8 mouse cellular contexts compared by ENCODE assay signal in genomic region chr14:121034973-121035662, GRCm38 (mm10). TPM values are rescaled to one million over a fixed set of nuclear protein-coding genes. Genes with fewer than 3 reads are reported as not detected.
A peak's percentile ranks its signal among the peaks of the same experiment; 100 is the strongest.
DNase-seq lines count a peak whose midpoint lies in the region; ATAC-seq and TF ChIP-seq lines count a peak whose summit lies in the region.

Gene Farp1 (plus strand): TSS chr14:121035200.

- H3K4me3 ChIP-seq in hindbrain, postnatal 0 days (ENCODE audit: low read length) = peak within 1 kb of the TSS; percentile 73
- peak within 1 kb of the TSS; percentile 85 for H3K4me3 ChIP-seq in megakaryocyte, embryonic 14.5 days (replicated peaks)

- no peaks in the 10 kb centered on the region for H3K36me3 ChIP-seq in hindbrain, postnatal 0 days (ENCODE audit: insufficient read depth, low read length)
- no peaks in the 10 kb centered on the region for H3K36me3 ChIP-seq in megakaryocyte, embryonic 14.5 days (replicated peaks; ENCODE audit: low read length)

- peak; percentile 86 for DNase-seq in ZHBTc4 (ENCODE audit: low read depth, low spot score)
- DNase-seq in cerebellum, postnatal 4 days (ENCODE audit: low spot score in 2 of 2) = peak; percentile 76 to 84
- DNase-seq in gastrocnemius, postnatal 10 days = peak; percentile 84
- DNase-seq in hindbrain, postnatal 0 days (ENCODE audit: low spot score) = peak; percentile 88
- DNase-seq in left cerebral cortex, adult 8-10 months (ENCODE audit: low spot score in 2 of 2) = peak; percentile 55 to 71
- peak; percentile 78 for DNase-seq in right cerebral cortex, postnatal 10 days (ENCODE audit: low spot score in 2 of 2)
- peak; percentile 79 to 87 for DNase-seq in urinary bladder, postnatal 36 days (ENCODE audit: low spot score in 2 of 2)

- 3% methylated on average over 51 of the region's 61 CpGs for WGBS in hindbrain, postnatal 0 days

- H3K4me1 ChIP-seq in hindbrain, postnatal 0 days (ENCODE audit: insufficient read depth, low read length) = peaks cover 16% of the 10 kb centered on the region
- peaks cover 15% of the 10 kb centered on the region for H3K4me1 ChIP-seq in megakaryocyte, embryonic 14.5 days

- H3K27me3 ChIP-seq in hindbrain, postnatal 0 days (ENCODE audit: insufficient read depth, low read length) = no peaks in the 10 kb centered on the region
- H3K27me3 ChIP-seq in megakaryocyte, embryonic 14.5 days (replicated peaks) = peaks cover 71% of the 10 kb centered on the region

- H3K4me2 ChIP-seq in hindbrain, postnatal 0 days (ENCODE audit: low read depth, low read length) = peak within 1 kb of the TSS; percentile 92

- peak; percentile 46 for TF ChIP-seq CTCF in hindbrain, postnatal 0 days (IDR thresholded peaks at IDR 0.05; ENCODE audit: low read depth)

- H3K27ac ChIP-seq in hindbrain, postnatal 0 days = peak within 1 kb of the TSS; percentile 89

- H3K9me3 ChIP-seq in hindbrain, postnatal 0 days (ENCODE audit: low read length) = no peaks in the 10 kb centered on the region
- peaks cover 24% of the 10 kb centered on the region for H3K9me3 ChIP-seq in megakaryocyte, embryonic 14.5 days

- peak; percentile 94 for ATAC-seq in hindbrain, postnatal 0 days

- peak within 1 kb of the TSS; percentile 95 for H3K9ac ChIP-seq in hindbrain, postnatal 0 days (replicated peaks; ENCODE audit: low read length)

RNA-seq across cellular contexts. Expression of gene Farp1, which starts in this region (rescaled TPM):
- 10 to 100 TPM; 17.5 to 27.5 TPM for total RNA-seq in gastrocnemius, postnatal 10 days (2021)
- 82.7 and 99.0 TPM in 2 replicates for total RNA-seq in hindbrain, postnatal 0 days (2014; rRNA removed)
- 27.2 and 31.7 TPM in 2 replicates for polyA plus RNA-seq in hindbrain, postnatal 0 days (2015; fragmentation: Nextera tagmentation; extraction: Ambion mirVana)
- 100 to 1,000 TPM; 125 to 132 (median 132) TPM for total RNA-seq in left cerebral cortex, adult 8-10 months (2022)
- not detected in 2 replicates for polyA plus RNA-seq in megakaryocyte, embryonic 14.5 days (2012; ENCODE audit: insufficient read depth, low replicate concordance)

Comparison
In these comparisons a context has a peak if more than half of its experiments do, and no peak if none do; other contexts are left out.
1. Peak in every context shown above with its lines: DNase-seq, ATAC-seq, H3K4me3 ChIP-seq and H3K27ac ChIP-seq.
2. RNA of gene Farp1 (polyA plus RNA-seq): 27.2 to 31.7 TPM in hindbrain, postnatal 0 days; not detected in megakaryocyte, embryonic 14.5 days; every median in the first group is over 10 times any median in the second.